Mouse (Mus musculus) E14TG2a.4 (cell line): ENCODE measurements around the gene Notch2.

ENCODE experiments used
- H3K27me3 ChIP-seq: 2 replicates; pipeline ENCODE4 v1.6.1; 2014; ENCODE audit warnings: low read length, control low read depth; ENCODE audit not compliant: insufficient read depth
- H3K36me3 ChIP-seq: 2 replicates; pipeline ENCODE4 v1.6.1; 2014; ENCODE audit warnings: low read length, control low read depth; ENCODE audit not compliant: insufficient read depth
- H3K4me1 ChIP-seq: replicated peaks from 2 replicates; pipeline ENCODE4 v1.6.1; 2014; ENCODE audit warnings: low read depth, low read length, control low read depth
- H3K4me3 ChIP-seq: replicated peaks from 2 replicates; pipeline ENCODE4 v1.5.1; 2014; ENCODE audit warnings: mild to moderate bottlenecking, low read length
- H3K9me3 ChIP-seq: 2 replicates; pipeline ENCODE4 v1.6.1; 2014; ENCODE audit warnings: low read length, control low read depth
- CTCF ChIP-seq: conservative IDR thresholded peaks from 2 replicates; pipeline ENCODE4 v1.5.1; 2014; ENCODE audit warnings: low read length
- NANOG ChIP-seq: IDR thresholded peaks from 2 replicates; pipeline ENCODE4 v1.6.1; 2014; ENCODE audit warnings: borderline replicate concordance, low read length, mixed read lengths
- POU5F1 ChIP-seq: IDR thresholded peaks from 2 replicates; pipeline ENCODE4 v1.6.1; 2014; ENCODE audit warnings: low read length, borderline replicate concordance

Gene Notch2

DNA sequence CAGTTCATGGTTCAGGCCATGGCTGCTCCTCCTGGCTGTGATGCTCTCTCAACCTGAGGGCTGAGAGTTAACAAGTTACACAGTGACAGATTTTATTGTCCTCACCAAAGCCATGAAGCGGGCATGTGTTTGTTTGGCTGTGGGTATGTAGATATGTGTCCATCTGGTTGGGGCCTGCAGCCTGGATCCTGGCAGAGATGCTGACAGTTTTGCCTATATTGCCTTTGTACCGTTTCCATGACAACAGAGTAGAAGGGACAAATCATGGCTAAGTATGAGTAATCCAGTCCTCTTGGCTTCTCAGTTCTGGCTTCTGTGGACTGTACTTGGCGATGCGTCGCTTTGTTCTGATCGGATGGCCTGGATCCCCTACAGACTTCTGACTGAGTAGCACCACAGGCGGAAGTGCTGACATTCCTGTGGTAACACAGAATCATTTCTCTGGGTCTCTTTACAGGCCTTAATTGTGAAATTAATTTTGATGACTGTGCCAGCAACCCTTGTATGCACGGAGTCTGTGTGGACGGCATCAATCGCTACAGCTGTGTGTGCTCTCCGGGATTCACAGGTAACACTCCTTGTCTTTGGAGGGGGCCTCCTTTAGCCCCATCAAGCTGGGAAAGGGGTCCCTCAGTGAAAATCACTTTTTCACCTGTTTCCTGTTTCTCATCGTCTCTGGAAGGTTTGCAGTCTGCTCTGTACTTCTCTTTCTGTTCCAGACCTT, 93.4 kb downstream of the Notch2 start:
- no peaks in the 10 kb centered on the region for H3K4me1 ChIP-seq
- peaks cover 63% of the 10 kb centered on the region for H3K36me3 ChIP-seq
- TF ChIP-seq NANOG (no peak), CTCF (no peak), POU5F1 (no peak)

GRCm38 (mm10) chr3:98108416-98108815, 95.1 kb downstream of the Notch2 start:
- peaks cover 57% of the 10 kb centered on the region for H3K36me3 ChIP-seq
- TF ChIP-seq CTCF (no peak), POU5F1 (no peak), NANOG (no peak)

More for the DNA sequence above, 93.4 kb downstream of the Notch2 start:
- no peak overlapping the region for H3K4me3 ChIP-seq
- no peaks in the 10 kb centered on the region for H3K27me3 ChIP-seq
- peaks cover 11% of the 10 kb centered on the region for H3K9me3 ChIP-seq

GRCm38 (mm10) chr3:98108866-98109265, 95.5 kb downstream of the Notch2 start:
- TF ChIP-seq POU5F1, result no peak
- no peak for TF ChIP-seq CTCF
- TF ChIP-seq NANOG, result no peak
- peaks cover 53% of the 10 kb centered on the region for H3K36me3 ChIP-seq
- H3K4me1 ChIP-seq, result no peaks in the 10 kb centered on the region
- no peak overlapping the region for H3K4me3 ChIP-seq
- no peaks in the 10 kb centered on the region for H3K9me3 ChIP-seq
- H3K27me3 ChIP-seq, result no peaks in the 10 kb centered on the region

More at GRCm38 (mm10) chr3:98108416-98108815, 95.1 kb downstream of the Notch2 start:
- Histone ChIP-seq H3K9me3 (no peaks in the 10 kb centered on the region), H3K4me1 (no peaks in the 10 kb centered on the region), H3K4me3 (no peak overlapping the region), H3K27me3 (no peaks in the 10 kb centered on the region)

- Histone ChIP-seq H3K9me3 (no peaks in the 10 kb centered on the region), H3K4me1 (no peaks in the 10 kb centered on the region), H3K36me3 (peaks cover 41% of the 10 kb centered on the region), H3K27me3 (no peaks in the 10 kb centered on the region), H3K4me3 (no peak overlapping the region)
- TF ChIP-seq CTCF (no peak), POU5F1 (no peak), NANOG (no peak)
Measured at GRCm38 (mm10) chr3:98110610-98111009, 97.3 kb downstream of the Notch2 start.

- Histone ChIP-seq H3K36me3 (peaks cover 45% of the 10 kb centered on the region), H3K9me3 (no peaks in the 10 kb centered on the region), H3K27me3 (no peaks in the 10 kb centered on the region), H3K4me3 (no peak overlapping the region), H3K4me1 (no peaks in the 10 kb centered on the region)
- TF ChIP-seq POU5F1, result no peak
- TF ChIP-seq NANOG, result no peak
- no peak for TF ChIP-seq CTCF
Measured at GRCm38 (mm10) chr3:98118252-98118651, 104.9 kb downstream of the Notch2 start.

- TF ChIP-seq NANOG, result no peak
- no peak for TF ChIP-seq CTCF
- TF ChIP-seq POU5F1, result no peak
- Histone ChIP-seq H3K36me3 (peaks cover 56% of the 10 kb centered on the region), H3K27me3 (no peaks in the 10 kb centered on the region), H3K4me1 (no peaks in the 10 kb centered on the region), H3K9me3 (no peaks in the 10 kb centered on the region), H3K4me3 (no peak overlapping the region)
Measured at GRCm38 (mm10) chr3:98119338-98119737, 106.0 kb downstream of the Notch2 start.

DNA sequence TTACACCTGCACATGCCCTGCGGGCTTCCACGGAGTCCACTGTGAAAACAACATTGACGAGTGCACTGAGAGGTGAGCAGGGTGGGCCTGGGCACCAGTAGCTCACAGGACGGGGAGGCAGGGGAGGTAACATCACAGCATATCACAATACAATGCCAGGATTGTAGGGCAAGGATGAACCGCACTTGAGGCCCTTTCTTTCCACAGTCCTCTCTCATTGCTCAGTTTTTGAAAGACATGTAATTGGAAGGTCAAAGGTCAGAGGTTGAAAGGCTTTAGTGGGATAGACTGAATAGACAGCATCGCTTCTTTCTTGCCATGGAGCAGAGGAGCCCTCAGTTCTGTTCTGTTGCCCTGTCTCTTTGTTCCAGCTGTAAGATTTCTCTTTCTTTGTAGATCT, 107.6 kb downstream of the Notch2 start:
- Histone ChIP-seq H3K36me3 (peaks cover 62% of the 10 kb centered on the region), H3K4me1 (no peaks in the 10 kb centered on the region), H3K9me3 (no peaks in the 10 kb centered on the region), H3K27me3 (no peaks in the 10 kb centered on the region), H3K4me3 (no peak overlapping the region)
- no peak for TF ChIP-seq POU5F1
- no peak for TF ChIP-seq NANOG
- no peak for TF ChIP-seq CTCF

GRCm38 (mm10) chr3:98127775-98128174, 114.4 kb downstream of the Notch2 start:
- TF ChIP-seq POU5F1 (no peak), CTCF (no peak), NANOG (no peak)
- Histone ChIP-seq H3K4me3 (no peak overlapping the region), H3K36me3 (peaks cover 57% of the 10 kb centered on the region), H3K9me3 (no peaks in the 10 kb centered on the region), H3K27me3 (no peaks in the 10 kb centered on the region), H3K4me1 (no peaks in the 10 kb centered on the region)
